Mouse (Mus musculus): Measurements from ENCODE around the gene Fat2. TPM values are rescaled to one million over a fixed set of nuclear protein-coding genes. Genes with fewer than 3 reads are reported as not detected.

The Fat2 gene
- polyA plus RNA-seq, 1 experiment from 2014 or later: 0.03 TPM

Other genes with a start within 250 kb of the Fat2 start
- 33.5 and 52.0 TPM in 2 replicates for gene Gm2a, start 238.4 kb downstream of the Fat2 start, polyA plus RNA-seq (2016; fragmentation: Nextera tagmentation; extraction: Ambion mirVana)
- gene Slc36a3, start 184.9 kb downstream of the Fat2 start, polyA plus RNA-seq (2016; fragmentation: Nextera tagmentation; extraction: Ambion mirVana): not detected in 2 replicates
- gene Slc36a2, start 151.5 kb downstream of the Fat2 start, polyA plus RNA-seq (2016; fragmentation: Nextera tagmentation; extraction: Ambion mirVana): 2.2 and 2.8 TPM in 2 replicates
- 1.3 TPM in 2 replicates for gene Slc36a1, start 132.2 kb downstream of the Fat2 start, polyA plus RNA-seq (2016; fragmentation: Nextera tagmentation; extraction: Ambion mirVana)
- 995 and 1,097 TPM in 2 replicates for gene Sparc, start 86.6 kb upstream of the Fat2 start, polyA plus RNA-seq (2016; fragmentation: Nextera tagmentation; extraction: Ambion mirVana)
- 269 and 273 TPM in 2 replicates for gene Atox1, start 124.7 kb upstream of the Fat2 start, polyA plus RNA-seq (2016; fragmentation: Nextera tagmentation; extraction: Ambion mirVana)
- 164 and 188 TPM in 2 replicates for gene G3bp1, start 133.1 kb upstream of the Fat2 start, polyA plus RNA-seq (2016; fragmentation: Nextera tagmentation; extraction: Ambion mirVana)